Mouse (Mus musculus): ENCODE measurements at regions not wholly inside any gene's neighbourhood (a gene's known extent, or its start where the extent isn't known, plus 50 kb on each side); places are given as distances from the start of the nearest gene placed in this dataset.

DNA sequence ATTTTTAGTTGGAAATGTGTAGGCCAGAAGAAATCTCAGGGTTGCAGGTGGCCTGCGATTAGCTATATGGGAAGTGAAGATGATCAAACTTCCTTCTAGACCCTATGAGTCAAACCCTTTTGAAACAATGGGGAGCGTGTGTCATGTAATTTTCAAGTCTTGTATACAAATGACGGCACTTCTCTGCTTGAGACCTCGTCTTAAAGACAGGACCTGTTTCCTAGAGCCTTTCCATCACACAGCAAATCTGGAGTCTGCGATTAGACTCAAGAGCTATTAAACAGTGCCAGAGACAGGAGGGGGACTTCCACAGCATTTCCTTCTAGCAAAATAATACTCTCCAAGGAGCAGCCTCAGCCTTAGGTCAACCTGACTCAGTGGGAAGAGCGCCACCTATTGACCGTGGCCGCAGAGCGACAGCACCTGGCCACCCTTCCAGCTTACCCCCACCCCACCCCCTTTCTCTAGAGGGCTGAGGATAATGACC, 358.9 kb upstream of the Adgrl2 start:
- TF ChIP-seq CTCF (IDR thresholded peaks at IDR 0.05; ENCODE audit: low read depth, low read length), result no peak
- TF ChIP-seq GATA1 (IDR thresholded peaks at IDR 0.05; ENCODE audit: borderline replicate concordance, low read length), result no peak
